Mouse (Mus musculus) kidney, adult 9 months (tissue): ENCODE measurements at regions not wholly inside any gene's neighbourhood (a gene's known extent, or its start where the extent isn't known, plus 50 kb on each side); places are given as distances from the start of the nearest gene placed in this dataset.
"Not testable (repeated sequence)": the region's sequence is repeated elsewhere in the genome, so short reads cannot be mapped to it uniquely, and the experiment has no call there.

Experiments
- DNase-seq: peaks from one replicate; pipeline ENCODE4 v3.0.0; 2022

- DNase-seq = no peak
Observed at GRCm38 (mm10) chr10:56783941-56784340, 406.8 kb downstream of the Gja1 start.

- no peak for DNase-seq
Observed at GRCm38 (mm10) chr10:56788081-56788480, 411.0 kb downstream of the Gja1 start.

- DNase-seq = peak; percentile 15
Observed at GRCm38 (mm10) chr10:56793074-56793473, 415.9 kb downstream of the Gja1 start.

GRCm38 (mm10) chr10:56795396-56795795 lies 418.3 kb downstream of the Gja1 start:
- DNase-seq = no peak

GRCm38 (mm10) chr10:56799307-56799706 lies 422.2 kb downstream of the Gja1 start:
- DNase-seq = no peak

- no peak for DNase-seq
Observed at GRCm38 (mm10) chr10:56799745-56800144, 422.6 kb downstream of the Gja1 start.

- no peak for DNase-seq
Observed at GRCm38 (mm10) chr10:56809006-56809405, 431.9 kb downstream of the Gja1 start.

GRCm38 (mm10) chr10:56822158-56822557 lies 445.0 kb downstream of the Gja1 start:
- DNase-seq = no peak

- no peak for DNase-seq
Observed at GRCm38 (mm10) chr10:56831331-56831730, 454.2 kb downstream of the Gja1 start.

GRCm38 (mm10) chr10:56831966-56832365 lies 454.8 kb downstream of the Gja1 start:
- DNase-seq = no peak

- DNase-seq = no peak
Observed at GRCm38 (mm10) chr10:56836130-56836529, 459.0 kb downstream of the Gja1 start.

- no peak for DNase-seq
Observed at GRCm38 (mm10) chr10:56839006-56839495, 461.9 kb downstream of the Gja1 start.

GRCm38 (mm10) chr10:56839545-56839944 lies 462.4 kb downstream of the Gja1 start:
- no peak for DNase-seq

- DNase-seq = peak; percentile 34
Observed at GRCm38 (mm10) chr10:56840732-56841131, 463.6 kb downstream of the Gja1 start.

GRCm38 (mm10) chr10:56841486-56841885 lies 464.4 kb downstream of the Gja1 start:
- no peak for DNase-seq

GRCm38 (mm10) chr10:56841973-56842372 lies 464.8 kb downstream of the Gja1 start:
- no peak for DNase-seq

- DNase-seq = no peak
Observed at GRCm38 (mm10) chr10:56852484-56852883, 475.4 kb downstream of the Gja1 start.

GRCm38 (mm10) chr10:56856186-56856585 lies 479.1 kb downstream of the Gja1 start:
- no peak for DNase-seq

- no peak for DNase-seq
Observed at GRCm38 (mm10) chr10:56879744-56880143, 502.6 kb downstream of the Gja1 start.

GRCm38 (mm10) chr10:56880154-56880591 lies 503.0 kb downstream of the Gja1 start:
- DNase-seq = no peak

GRCm38 (mm10) chr10:56884456-56885410 lies 507.6 kb downstream of the Gja1 start:
- peak; percentile 46 for DNase-seq

- DNase-seq = not testable (repeated sequence)
Observed at GRCm38 (mm10) chr10:56891530-56891929, 514.4 kb downstream of the Gja1 start.

- no peak for DNase-seq
Observed at GRCm38 (mm10) chr10:56892666-56893209, 515.6 kb downstream of the Gja1 start.

GRCm38 (mm10) chr10:56893210-56893705 lies 516.1 kb downstream of the Gja1 start:
- no peak for DNase-seq
